Mouse (Mus musculus): ENCODE measurements around the gene Clba1.

Gene Clba1

GRCm38 (mm10) chr12:112849235-112850022, 40.7 kb downstream of the Clba1 start:
- peak; percentile 48 for DNase-seq (ENCODE audit: low read depth, low spot score)

- no peak for DNase-seq (ENCODE audit: low read depth, low spot score)
Observed at GRCm38 (mm10) chr12:112850344-112850743, 41.6 kb downstream of the Clba1 start.

GRCm38 (mm10) chr12:112851116-112851515, 42.4 kb downstream of the Clba1 start:
- peak; percentile 56 for DNase-seq (ENCODE audit: low read depth, low spot score)

- DNase-seq (ENCODE audit: low read depth, low spot score): no peak
Observed at GRCm38 (mm10) chr12:112853050-112853729, 44.5 kb downstream of the Clba1 start.

GRCm38 (mm10) chr12:112854610-112855333, 46.0 kb downstream of the Clba1 start:
- no peak for DNase-seq (ENCODE audit: low read depth, low spot score)

- DNase-seq (ENCODE audit: low read depth, low spot score): no peak
Observed at GRCm38 (mm10) chr12:112856338-112856737, 47.6 kb downstream of the Clba1 start.

- DNase-seq (ENCODE audit: low read depth, low spot score): no peak
Observed at GRCm38 (mm10) chr12:112857021-112857925, 48.5 kb downstream of the Clba1 start.

GRCm38 (mm10) chr12:112858581-112859336, 50.0 kb downstream of the Clba1 start:
- no peak for DNase-seq (ENCODE audit: low read depth, low spot score)

GRCm38 (mm10) chr12:112859930-112860329, 51.2 kb downstream of the Clba1 start:
- DNase-seq (ENCODE audit: low read depth, low spot score): no peak

- no peak for DNase-seq (ENCODE audit: low read depth, low spot score)
Observed at GRCm38 (mm10) chr12:112860765-112861164, 52.0 kb downstream of the Clba1 start.

GRCm38 (mm10) chr12:112861911-112862321, 53.2 kb downstream of the Clba1 start:
- no peak for DNase-seq (ENCODE audit: low read depth, low spot score)

- DNase-seq (ENCODE audit: low read depth, low spot score): no peak
Observed at GRCm38 (mm10) chr12:112864804-112865203, 56.1 kb downstream of the Clba1 start.
